Mouse (Mus musculus): Measurements from ENCODE around the gene Tspan11. TPM values are rescaled to one million over a fixed set of nuclear protein-coding genes. Genes with fewer than 3 reads are reported as not detected.
A peak's percentile ranks its signal among the peaks of the same experiment; 100 is the strongest.

Tspan11 gene
- polyA plus RNA-seq, 1 experiment from 2014 or later, result 5.2 TPM

DNA sequence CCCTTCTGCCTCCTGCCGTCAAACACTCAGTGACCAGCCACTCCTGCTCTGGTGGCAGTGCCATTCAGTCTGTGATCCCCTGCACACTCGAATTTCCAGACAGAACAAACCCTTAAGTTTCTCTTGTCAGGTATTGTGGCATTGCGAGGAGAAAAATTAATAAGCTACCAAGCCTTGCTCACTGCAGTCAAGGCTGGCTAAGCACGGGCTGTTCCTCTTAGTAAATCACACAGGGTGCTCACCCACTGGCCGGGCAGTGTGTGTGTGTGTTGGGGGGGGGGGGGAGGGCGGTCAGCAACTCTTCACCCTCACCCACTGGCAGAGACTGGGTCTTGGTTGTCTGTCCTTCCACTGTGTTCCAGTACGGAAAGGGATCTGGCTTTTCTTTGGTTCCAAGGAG lies 473 bp upstream of the Tspan11 start:
- no peaks in the 10 kb centered on the region for H3K9me3 ChIP-seq
- 15% methylated on average over 7 of the region's 7 CpGs for WGBS
- peak overlapping the region; percentile 91 for H3K4me2 ChIP-seq
- H3K36me3 ChIP-seq, result no peaks in the 10 kb centered on the region
- H3K27ac ChIP-seq, result no peak overlapping the region
- 0 out of 2 replicates have a peak, but pooled peaks cover 6% of the 10 kb centered on the region for H3K27me3 ChIP-seq (replicated peaks)
- H3K4me3 ChIP-seq (replicated peaks), result no peak overlapping the region
- peaks cover 16% of the 10 kb centered on the region; the same call in 1 of the 2 replicates for H3K4me1 ChIP-seq
- no peak for ATAC-seq (ENCODE audit: insufficient read depth, low FRiP score, low read depth)
- no peak overlapping the region for H3K9ac ChIP-seq

DNA sequence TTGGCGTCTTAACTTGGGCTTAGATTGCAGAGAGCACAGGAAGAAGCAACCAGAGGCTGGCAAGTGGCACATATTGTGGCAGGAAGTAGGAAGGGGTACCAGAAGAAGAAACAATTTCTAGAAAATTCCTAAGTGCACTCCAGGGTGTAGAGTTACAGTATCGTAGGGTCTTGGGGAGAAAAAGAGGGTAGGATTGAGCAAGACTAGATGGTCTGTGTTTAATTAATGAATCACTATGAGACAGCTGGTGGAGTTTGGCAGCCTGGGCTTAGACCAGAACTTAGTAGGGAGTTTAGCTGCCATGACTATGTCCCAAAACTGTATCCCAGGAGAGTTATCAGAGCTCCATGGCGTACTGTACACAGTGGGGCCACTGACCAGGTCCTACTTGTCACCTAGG lies 1.2 kb downstream of the Tspan11 start:
- H3K4me1 ChIP-seq, result peaks cover 16% of the 10 kb centered on the region; the same call in 1 of the 2 replicates
- no peak overlapping the region for H3K27ac ChIP-seq
- H3K9me3 ChIP-seq, result no peaks in the 10 kb centered on the region
- no peaks in the 10 kb centered on the region for H3K36me3 ChIP-seq
- H3K9ac ChIP-seq, result no peak overlapping the region
- no peak for ATAC-seq (ENCODE audit: insufficient read depth, low FRiP score, low read depth)
- H3K27me3 ChIP-seq (replicated peaks), result 0 out of 2 replicates have a peak, but pooled peaks cover 8% of the 10 kb centered on the region
- 68% methylated on average over 3 of the region's 3 CpGs for WGBS
- peak overlapping the region; percentile 43 for H3K4me3 ChIP-seq (replicated peaks)
- peak overlapping the region; percentile 91; the same call in 1 of the 2 replicates for H3K4me2 ChIP-seq

DNA sequence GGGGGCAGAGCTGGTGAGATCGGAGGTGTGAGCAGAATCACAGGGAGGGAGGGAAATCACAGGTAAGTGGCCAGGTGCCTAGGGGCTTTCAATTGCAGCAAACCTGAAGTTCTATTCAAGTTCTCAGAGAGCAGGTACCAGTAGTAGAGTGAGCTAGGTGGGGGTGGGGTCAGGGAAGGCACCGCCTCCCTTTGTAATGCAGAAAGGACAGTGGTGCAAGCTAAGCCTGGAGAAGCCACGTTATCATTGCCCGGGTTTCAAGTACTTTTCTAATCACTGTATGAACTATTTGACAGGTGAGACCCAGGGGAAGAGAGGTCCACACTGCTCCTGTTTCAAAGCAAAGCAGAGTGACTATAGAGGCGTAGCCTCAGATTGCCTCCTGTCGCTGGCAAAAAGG lies 6.2 kb downstream of the Tspan11 start:
- WGBS, result 39% methylated on average over 6 of the region's 6 CpGs
- H3K9me3 ChIP-seq, result no peaks in the 10 kb centered on the region
- H3K4me3 ChIP-seq (replicated peaks), result no peak overlapping the region
- 0 out of 2 replicates have a peak, but pooled peaks cover 2% of the 10 kb centered on the region for H3K27me3 ChIP-seq (replicated peaks)
- no peak overlapping the region for H3K9ac ChIP-seq
- no peaks in the 10 kb centered on the region for H3K4me1 ChIP-seq
- no peaks in the 10 kb centered on the region for H3K36me3 ChIP-seq
- ATAC-seq (ENCODE audit: insufficient read depth, low FRiP score, low read depth), result no peak
- H3K27ac ChIP-seq, result no peak overlapping the region
- no peak overlapping the region for H3K4me2 ChIP-seq

DNA sequence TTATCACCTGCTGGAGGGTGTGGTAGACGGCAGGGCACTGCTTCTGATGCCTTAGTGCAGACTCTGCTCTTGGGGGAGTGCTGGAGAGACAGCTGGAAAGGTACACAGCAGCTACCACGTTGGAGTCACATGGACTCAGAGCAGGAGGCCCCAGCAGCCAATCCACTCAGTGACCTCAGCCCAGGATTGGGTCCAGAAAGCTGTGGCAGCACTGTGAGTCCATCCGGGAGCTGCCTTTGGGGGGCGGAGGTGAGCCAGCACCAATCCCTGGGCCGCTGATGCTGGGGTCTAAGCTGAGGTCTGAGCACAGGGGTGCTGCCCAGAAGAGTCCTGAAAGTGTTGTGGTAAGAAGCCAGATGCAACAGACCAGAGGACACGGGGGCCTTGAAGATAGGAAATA lies 7.6 kb downstream of the Tspan11 start:
- ATAC-seq (ENCODE audit: insufficient read depth, low FRiP score, low read depth), result no peak
- no peaks in the 10 kb centered on the region for H3K9me3 ChIP-seq
- WGBS, result 35% methylated on average over 6 of the region's 6 CpGs

DNA sequence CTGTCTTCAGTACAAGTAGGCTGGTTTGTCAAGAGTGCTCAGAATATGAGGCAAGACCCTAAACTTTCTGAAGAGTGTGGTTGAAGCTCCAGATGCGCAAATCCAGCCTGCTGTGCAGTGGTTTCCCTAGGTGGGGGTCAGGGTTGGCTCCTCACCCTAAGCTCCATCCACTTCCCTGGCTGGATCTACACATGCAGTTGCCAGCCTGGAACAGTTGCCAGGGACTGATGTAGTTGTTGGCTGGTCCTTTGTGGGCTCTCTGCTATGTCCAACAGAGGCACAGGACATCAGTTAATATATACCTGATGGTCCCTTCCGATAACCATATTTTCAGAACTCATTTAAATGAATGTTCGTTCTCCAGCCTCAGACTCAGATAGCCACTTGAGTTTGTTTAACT lies 9.0 kb downstream of the Tspan11 start:
- no peak overlapping the region for H3K9ac ChIP-seq
- no peak for ATAC-seq (ENCODE audit: insufficient read depth, low FRiP score, low read depth)
- no peak overlapping the region for H3K27ac ChIP-seq
- H3K4me2 ChIP-seq, result no peak overlapping the region
- WGBS, result 73% methylated on average over 3 of the region's 3 CpGs
- no peaks in the 10 kb centered on the region for H3K36me3 ChIP-seq
- H3K27me3 ChIP-seq (replicated peaks), result 0 out of 2 replicates have a peak, but pooled peaks cover 2% of the 10 kb centered on the region
- H3K9me3 ChIP-seq, result no peaks in the 10 kb centered on the region
- no peaks in the 10 kb centered on the region for H3K4me1 ChIP-seq
- no peak overlapping the region for H3K4me3 ChIP-seq (replicated peaks)

More for the DNA sequence above, 7.6 kb downstream of the Tspan11 start:
- H3K4me3 ChIP-seq (replicated peaks), result no peak overlapping the region
- no peak overlapping the region for H3K4me2 ChIP-seq
- H3K27ac ChIP-seq, result no peak overlapping the region
- no peaks in the 10 kb centered on the region for H3K36me3 ChIP-seq
- no peak overlapping the region for H3K9ac ChIP-seq
- no peaks in the 10 kb centered on the region for H3K4me1 ChIP-seq
- 0 out of 2 replicates have a peak, but pooled peaks cover 2% of the 10 kb centered on the region for H3K27me3 ChIP-seq (replicated peaks)

DNA sequence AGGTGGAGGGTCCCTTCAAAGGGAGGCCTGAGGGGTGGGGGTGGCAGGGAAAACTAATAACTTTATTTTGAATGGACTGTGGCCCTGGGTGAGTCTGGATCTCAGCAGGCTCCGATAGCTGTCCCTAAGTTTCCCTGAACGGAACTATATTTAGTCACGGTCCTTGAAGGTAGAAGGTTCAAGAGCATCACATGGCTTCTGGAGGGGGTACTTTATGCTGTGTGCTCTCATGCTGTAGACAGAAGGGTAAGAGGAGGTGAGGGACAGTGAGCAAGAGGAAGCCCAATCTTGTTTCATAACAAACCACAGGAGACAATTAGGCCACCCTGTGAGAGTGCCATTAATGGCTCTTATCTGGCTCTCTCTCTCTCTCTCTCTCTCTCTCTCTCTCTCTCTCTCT lies 10.0 kb downstream of the Tspan11 start:
- H3K4me1 ChIP-seq, result no peaks in the 10 kb centered on the region
- H3K9ac ChIP-seq, result no peak overlapping the region
- no peaks in the 10 kb centered on the region for H3K36me3 ChIP-seq
- no peaks in the 10 kb centered on the region for H3K9me3 ChIP-seq
- no peak overlapping the region for H3K27ac ChIP-seq
- 90% methylated on average over 3 of the region's 3 CpGs for WGBS
- no peaks in the 10 kb centered on the region for H3K27me3 ChIP-seq (replicated peaks)
- H3K4me2 ChIP-seq, result no peak overlapping the region
- H3K4me3 ChIP-seq (replicated peaks), result no peak overlapping the region
- no peak for ATAC-seq (ENCODE audit: insufficient read depth, low FRiP score, low read depth)

DNA sequence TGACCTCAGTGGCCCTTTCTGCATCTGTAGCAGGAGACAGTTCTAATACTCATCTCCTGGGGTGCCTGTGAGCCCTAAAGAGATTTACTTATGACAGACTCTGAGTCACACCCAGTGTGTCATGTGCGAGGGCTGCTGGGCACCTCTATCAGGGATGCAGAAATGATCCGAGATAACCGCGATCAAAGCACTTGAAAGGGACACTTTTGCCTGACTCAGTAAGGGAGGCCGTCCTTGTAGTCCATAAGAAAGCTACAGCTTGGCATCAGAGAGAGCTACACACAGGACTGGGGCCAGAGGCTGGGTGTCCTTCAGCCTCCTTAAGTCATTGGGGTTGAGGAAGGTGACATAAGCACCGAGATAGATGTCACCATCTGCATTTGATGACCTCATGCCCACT lies 12.7 kb downstream of the Tspan11 start:
- H3K9ac ChIP-seq, result no peak overlapping the region
- H3K27me3 ChIP-seq (replicated peaks), result no peaks in the 10 kb centered on the region
- no peaks in the 10 kb centered on the region for H3K4me1 ChIP-seq
- H3K36me3 ChIP-seq, result no peaks in the 10 kb centered on the region
- no peak for ATAC-seq (ENCODE audit: insufficient read depth, low FRiP score, low read depth)
- H3K9me3 ChIP-seq, result no peaks in the 10 kb centered on the region
- no peak overlapping the region for H3K4me3 ChIP-seq (replicated peaks)
- no peak overlapping the region for H3K4me2 ChIP-seq
- 91% methylated on average over 6 of the region's 6 CpGs for WGBS
- no peak overlapping the region for H3K27ac ChIP-seq

DNA sequence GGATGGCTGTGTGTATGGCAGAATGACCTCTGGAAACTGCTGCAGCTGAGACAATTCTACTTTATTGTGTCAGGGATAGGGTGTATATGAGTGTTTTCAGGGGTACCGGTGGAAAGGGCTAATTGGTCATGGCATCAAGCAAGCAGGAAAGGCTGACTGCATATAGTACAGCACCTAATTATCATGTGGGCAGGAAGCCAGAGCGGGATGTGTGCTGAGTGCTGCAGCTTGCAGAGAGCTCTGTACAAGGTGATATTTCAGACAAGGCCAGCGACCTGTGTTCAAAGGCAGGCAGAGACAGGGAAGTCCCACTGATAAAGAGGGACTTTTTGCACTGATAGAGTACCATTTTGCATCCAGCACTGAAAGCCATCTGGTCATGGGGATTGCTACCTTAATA lies 13.9 kb downstream of the Tspan11 start:
- WGBS, result 72% methylated on average over 3 of the region's 3 CpGs
- no peaks in the 10 kb centered on the region for H3K36me3 ChIP-seq
- H3K4me2 ChIP-seq, result no peak overlapping the region
- ATAC-seq (ENCODE audit: insufficient read depth, low FRiP score, low read depth), result no peak
- H3K27ac ChIP-seq, result no peak overlapping the region
- no peaks in the 10 kb centered on the region for H3K9me3 ChIP-seq
- no peaks in the 10 kb centered on the region for H3K4me1 ChIP-seq
- no peaks in the 10 kb centered on the region for H3K27me3 ChIP-seq (replicated peaks)
- no peak overlapping the region for H3K9ac ChIP-seq
- no peak overlapping the region for H3K4me3 ChIP-seq (replicated peaks)

DNA sequence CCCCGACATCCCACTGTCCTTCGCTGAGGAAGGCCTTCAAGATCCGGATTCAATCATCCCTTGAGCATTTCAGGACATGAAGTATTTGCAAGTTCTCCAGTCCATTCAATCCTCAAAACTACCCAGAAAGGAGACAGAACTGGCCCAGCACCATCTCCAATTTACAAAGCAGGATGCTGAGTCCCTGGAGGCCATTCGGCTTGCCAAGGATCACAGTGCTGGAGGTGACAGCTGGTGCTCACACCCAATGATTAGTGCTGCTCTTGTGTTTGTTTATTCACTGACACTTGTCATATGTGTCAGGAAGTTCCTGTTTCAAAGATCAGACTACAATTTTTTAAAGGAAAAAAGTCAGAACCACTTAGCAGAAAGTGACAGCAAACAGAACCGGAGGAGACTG lies 14.3 kb downstream of the Tspan11 start:
- no peaks in the 10 kb centered on the region for H3K9me3 ChIP-seq
- no peak for ATAC-seq (ENCODE audit: insufficient read depth, low FRiP score, low read depth)
- no peak overlapping the region for H3K4me2 ChIP-seq
- H3K9ac ChIP-seq, result no peak overlapping the region
- no peaks in the 10 kb centered on the region for H3K4me1 ChIP-seq
- no peaks in the 10 kb centered on the region for H3K36me3 ChIP-seq
- no peak overlapping the region for H3K4me3 ChIP-seq (replicated peaks)
- H3K27me3 ChIP-seq (replicated peaks), result no peaks in the 10 kb centered on the region
- WGBS, result 83% methylated on average over 5 of the region's 5 CpGs
- H3K27ac ChIP-seq, result no peak overlapping the region

DNA sequence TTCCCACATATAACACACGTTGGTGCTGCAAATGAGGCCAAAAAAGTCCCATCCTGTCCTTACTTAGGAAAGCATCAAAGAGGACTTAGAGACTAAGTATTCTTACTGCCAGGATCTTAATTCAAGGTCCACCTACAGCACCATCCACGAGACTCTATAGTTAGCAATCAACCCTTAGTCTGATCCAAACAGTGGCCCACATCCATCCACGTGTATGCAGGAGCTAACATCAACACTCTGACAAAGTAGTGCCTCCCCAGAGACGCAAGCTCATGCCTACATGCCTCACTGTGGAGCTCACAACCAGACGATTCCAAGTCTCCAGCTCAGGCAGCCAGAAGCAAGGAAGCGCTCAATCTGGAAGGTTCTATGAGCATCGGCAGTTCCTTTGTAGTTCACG lies 15.2 kb downstream of the Tspan11 start:
- Histone ChIP-seq H3K9me3 (no peaks in the 10 kb centered on the region), H3K4me2 (no peak overlapping the region), H3K27me3 (replicated peaks) (no peaks in the 10 kb centered on the region), H3K36me3 (no peaks in the 10 kb centered on the region), H3K4me3 (replicated peaks) (no peak overlapping the region), H3K27ac (no peak overlapping the region), H3K4me1 (no peaks in the 10 kb centered on the region), H3K9ac (no peak overlapping the region)
- ATAC-seq (ENCODE audit: insufficient read depth, low FRiP score, low read depth), result no peak
- WGBS, result 77% methylated on average over 8 of the region's 8 CpGs

DNA sequence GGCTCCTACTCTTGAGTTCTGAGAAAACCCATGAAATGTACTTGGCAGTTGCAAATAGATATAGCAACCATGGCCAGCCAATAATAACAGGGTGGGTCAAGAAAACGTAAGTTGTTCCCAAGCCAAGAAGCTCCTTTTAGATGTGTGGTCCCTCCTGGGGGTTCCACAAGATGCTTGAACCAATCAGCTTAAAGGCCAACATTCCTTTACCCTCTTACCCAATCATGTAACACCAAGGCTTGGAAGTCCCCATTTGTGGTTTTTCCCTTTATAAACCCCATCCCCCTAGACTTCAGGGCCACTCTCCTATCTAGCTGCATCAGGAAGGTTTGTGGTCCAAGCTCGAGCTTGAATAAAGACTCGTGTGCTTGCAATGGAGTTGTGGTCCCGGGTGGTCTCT lies 23.2 kb downstream of the Tspan11 start:
- 81% methylated on average over 4 of the region's 4 CpGs for WGBS
- no peaks in the 10 kb centered on the region for H3K27me3 ChIP-seq (replicated peaks)

DNA sequence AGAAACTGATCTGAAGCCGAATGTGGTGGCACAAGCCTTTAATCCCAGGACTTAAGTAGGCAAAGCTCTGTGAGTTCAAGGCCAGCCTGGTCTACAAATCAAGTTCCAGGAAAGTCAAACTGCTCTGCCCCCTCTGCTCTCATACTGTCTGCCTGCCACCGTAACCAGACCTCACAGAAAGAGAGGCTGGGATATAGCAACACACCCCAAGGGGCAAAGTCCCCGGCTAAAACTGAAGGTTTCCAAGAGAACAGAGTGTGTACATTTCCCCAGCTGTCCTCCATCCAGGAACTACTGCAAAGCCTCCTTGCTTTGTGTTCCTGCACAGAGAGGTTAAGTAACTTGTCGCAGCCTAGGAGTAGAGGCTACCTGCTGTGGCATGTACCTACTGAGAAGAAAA lies 24.3 kb downstream of the Tspan11 start:
- Histone ChIP-seq H3K4me2 (no peak overlapping the region), H3K9ac (no peak overlapping the region), H3K9me3 (no peaks in the 10 kb centered on the region), H3K27ac (no peak overlapping the region), H3K36me3 (no peaks in the 10 kb centered on the region), H3K27me3 (replicated peaks) (no peaks in the 10 kb centered on the region), H3K4me3 (replicated peaks) (no peak overlapping the region), H3K4me1 (no peaks in the 10 kb centered on the region)
- WGBS, result 60% methylated on average over 4 of the region's 4 CpGs
- ATAC-seq (ENCODE audit: insufficient read depth, low FRiP score, low read depth), result no peak; the same call in 1 of the 2 replicates

More for the DNA sequence above, 23.2 kb downstream of the Tspan11 start:
- Histone ChIP-seq H3K4me3 (replicated peaks) (no peak overlapping the region), H3K9ac (no peak overlapping the region), H3K4me1 (no peaks in the 10 kb centered on the region), H3K27ac (no peak overlapping the region), H3K4me2 (no peak overlapping the region), H3K9me3 (no peaks in the 10 kb centered on the region), H3K36me3 (no peaks in the 10 kb centered on the region)
- ATAC-seq (ENCODE audit: insufficient read depth, low FRiP score, low read depth), result no peak

DNA sequence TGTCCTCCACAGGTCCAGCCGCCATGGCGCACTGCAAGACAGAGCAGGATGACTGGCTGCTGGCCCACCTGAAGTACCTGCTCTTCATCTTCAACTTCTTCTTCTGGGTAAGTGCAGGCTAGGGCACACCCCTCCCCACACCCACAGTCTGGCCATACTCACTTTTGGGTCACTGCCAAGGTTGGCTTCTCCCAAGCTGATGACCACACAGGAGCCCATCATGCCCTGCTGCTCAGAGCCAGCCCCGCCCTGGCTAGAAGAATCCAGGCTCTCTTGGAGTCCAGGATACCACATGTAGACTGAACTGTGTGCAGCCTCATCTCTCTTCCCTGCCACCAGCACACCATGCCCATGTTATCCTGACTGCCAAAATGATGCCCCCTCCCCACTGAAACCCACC lies 25.5 kb downstream of the Tspan11 start:
- H3K4me1 ChIP-seq, result no peaks in the 10 kb centered on the region
- H3K4me3 ChIP-seq (replicated peaks), result no peak overlapping the region
- no peaks in the 10 kb centered on the region for H3K36me3 ChIP-seq
- peak; percentile 21; the same call in 1 of the 2 replicates for ATAC-seq (ENCODE audit: insufficient read depth, low FRiP score, low read depth)
- WGBS, result 93% methylated on average over 3 of the region's 3 CpGs
- no peak overlapping the region for H3K27ac ChIP-seq
- H3K9ac ChIP-seq, result no peak overlapping the region
- no peak overlapping the region for H3K4me2 ChIP-seq
- no peaks in the 10 kb centered on the region for H3K27me3 ChIP-seq (replicated peaks)
- H3K9me3 ChIP-seq, result no peaks in the 10 kb centered on the region

All from stomach, embryonic 15.5 days (tissue).